Mouse (Mus musculus) thymus, adult 18-20 months (tissue): ENCODE data around the gene Dusp12.

Experiments used
- DNase-seq, 2 experiments: peaks; one replicate each; pipeline ENCODE4 v3.0.0; 2022; ENCODE audit warnings: mixed read lengths in 2 of 2

The Dusp12 gene

DNA sequence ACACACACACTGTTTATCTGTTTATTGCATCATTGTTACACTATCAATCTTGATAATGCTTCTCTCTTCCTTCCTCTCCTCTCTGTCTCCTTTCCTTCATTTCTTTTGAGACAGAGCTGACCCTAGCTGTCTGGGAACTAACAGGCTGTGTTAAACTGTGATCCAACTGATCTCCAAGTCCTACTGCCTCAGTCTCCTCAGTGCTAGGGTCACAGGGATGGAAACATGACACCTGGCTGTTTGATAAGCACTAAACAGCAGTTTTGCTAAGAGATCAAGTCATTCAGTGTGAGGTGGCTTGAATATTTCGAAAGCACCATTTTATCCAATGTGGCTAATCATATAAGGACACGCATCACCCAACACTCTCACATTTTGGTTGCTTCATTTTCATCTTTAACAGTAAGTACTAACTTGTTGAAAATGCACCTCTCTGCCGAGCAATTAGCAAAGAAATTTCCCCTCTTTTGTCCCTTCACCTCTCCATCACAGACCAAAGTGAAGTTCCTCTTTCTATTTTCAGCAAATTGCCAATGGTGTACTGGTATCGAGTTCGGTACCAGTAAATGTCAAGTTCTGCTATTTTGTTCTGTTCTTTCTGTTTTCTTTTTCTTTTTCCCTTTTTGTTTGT, 11.4 kb upstream of the Dusp12 start:
- DNase-seq: no peak

DNA sequence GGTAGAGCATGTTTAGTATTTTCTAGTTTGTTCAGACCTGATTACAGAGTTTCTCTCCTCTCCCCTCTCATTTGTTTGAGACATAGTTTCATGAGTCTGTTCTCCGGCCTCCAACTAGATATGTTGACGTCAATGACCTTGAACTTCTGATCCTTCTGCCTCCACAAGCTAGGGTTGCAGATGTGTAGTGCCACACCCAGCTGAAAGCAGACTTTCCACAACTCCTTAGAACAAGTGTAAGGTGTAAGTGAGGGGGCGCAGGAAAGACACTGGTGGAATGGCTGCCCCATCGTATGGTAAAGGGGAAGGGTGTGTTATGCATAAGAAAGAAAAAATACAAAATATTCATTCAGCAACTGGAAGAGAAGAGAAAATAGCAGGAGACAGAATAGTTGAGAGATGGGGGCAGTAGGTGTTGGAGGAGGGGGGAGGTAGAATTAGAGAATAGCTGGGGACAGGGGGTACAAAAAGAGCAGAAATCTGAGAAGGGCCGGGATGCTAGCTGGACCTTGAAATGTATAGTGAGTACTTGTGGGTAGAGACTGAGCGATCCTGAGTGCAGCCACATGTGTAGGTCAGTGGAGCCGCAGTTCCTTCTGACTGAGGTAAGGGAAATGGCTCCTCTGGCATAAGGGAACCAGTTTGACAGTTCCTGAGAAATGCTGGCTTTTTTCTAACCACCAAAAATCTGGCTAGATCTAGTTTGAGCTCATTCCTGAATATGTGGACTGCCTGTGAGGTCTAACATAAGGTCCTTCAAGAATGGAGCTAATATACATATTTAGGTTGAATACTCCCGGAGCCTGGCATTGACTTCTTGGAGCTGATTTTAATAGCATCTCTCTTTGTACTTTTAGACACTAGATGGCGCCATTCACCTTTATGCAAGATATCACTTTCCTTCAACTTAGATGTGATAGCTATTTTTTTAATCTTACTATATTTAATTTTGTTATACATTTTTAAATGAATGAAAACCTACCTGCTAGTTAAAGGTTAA, 9.6 kb upstream of the Dusp12 start:
- DNase-seq: no peak

DNA sequence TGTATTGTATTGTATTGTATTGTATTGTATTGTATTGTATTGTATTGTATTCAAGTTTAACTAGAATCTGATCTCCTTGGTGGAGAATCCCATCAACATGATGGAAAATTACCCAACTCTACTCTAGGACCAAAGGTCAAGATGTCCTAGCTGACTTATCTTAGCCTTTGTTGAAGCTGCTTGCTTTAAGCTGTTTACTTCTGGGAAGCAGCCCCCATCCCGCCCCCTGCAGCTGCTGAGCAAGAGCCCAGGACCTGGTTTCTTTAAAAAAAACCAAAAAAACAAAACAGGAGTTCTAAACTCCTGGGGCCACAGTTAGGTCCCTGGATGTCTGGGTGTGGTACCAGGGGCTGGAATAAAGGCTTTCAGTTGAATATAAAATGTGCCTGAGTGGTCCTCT, 6.9 kb upstream of the Dusp12 start:
- DNase-seq: no peak

DNA sequence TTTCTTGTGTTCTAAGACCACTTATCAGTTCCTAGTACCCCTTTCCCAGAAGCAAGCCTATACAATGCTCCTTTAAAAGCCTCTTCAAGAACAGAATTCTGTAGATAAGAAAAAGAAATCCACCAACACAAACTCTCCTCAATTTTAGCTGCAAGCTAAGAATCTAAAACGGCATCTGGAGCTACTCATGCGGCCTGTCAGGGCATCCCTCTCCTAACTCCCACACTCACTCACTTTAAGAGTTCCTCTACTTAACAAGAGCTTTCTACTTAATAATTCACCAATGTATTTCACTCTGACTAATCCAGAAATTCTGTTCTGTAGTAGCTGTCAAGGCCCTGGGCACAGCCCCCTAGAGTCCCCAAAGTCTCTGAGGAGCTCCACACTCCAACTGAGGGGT, 6.3 kb upstream of the Dusp12 start:
- no peak for DNase-seq

DNA sequence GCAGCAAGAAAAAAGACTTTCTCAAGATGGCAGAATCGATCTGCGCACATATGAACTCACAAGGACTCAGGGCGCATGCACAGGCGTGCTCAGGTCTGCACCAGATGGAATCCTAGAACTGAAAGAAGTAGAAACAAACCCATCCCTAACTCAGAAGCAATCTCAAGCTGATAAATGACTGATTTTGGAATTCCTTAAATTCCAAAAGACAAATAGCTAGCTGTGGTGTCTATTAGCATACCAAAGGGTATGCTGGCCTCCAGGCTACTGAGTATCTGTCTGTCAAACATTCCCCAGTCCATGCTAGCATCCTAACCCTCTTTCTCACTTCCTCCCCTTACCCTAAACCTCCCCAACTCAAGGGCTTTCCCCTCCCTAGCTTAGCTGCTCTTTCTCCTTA, 4.0 kb upstream of the Dusp12 start:
- DNase-seq: no peak

DNA sequence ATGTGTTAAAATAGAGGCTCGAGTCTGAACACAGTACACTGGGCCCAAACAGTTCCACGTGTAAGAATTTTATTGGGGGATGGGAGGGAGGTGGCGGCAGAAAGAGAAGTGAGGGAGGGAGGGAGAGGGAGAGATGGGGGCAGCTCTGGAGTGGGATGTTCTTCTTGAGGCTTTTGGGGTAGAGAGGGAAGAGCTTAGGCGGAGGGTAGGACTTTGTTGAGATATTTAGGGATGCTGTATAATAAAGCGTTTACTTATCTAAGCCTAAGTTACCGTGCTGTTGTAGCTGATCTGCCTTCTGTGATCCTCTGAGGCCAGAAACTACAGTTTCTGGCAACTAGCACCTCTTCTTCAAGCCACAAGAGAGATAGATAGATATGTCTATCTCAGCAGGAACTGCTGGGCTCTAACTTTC, 711 bp upstream of the Dusp12 start:
- DNase-seq: no peak

DNA sequence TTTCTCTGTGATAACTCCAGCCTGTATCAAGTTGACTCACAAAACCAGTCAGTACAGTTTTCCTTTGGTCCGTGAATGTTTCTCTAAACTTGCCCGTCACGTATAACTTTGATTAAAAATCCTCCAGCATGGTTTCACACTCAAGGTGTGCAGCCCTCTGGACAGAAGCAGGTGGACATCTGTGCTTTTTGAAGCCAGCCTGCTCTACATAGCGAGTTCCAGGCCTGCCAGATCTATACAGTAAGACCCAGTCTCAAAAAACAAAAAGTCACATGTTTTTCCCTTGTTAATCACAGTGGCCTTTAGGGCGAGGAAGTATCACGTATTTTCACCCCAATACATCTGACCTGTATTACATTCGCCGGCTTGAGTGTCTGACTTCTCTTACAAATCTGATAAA, 950 bp downstream of the Dusp12 start:
- no peak for DNase-seq

DNA sequence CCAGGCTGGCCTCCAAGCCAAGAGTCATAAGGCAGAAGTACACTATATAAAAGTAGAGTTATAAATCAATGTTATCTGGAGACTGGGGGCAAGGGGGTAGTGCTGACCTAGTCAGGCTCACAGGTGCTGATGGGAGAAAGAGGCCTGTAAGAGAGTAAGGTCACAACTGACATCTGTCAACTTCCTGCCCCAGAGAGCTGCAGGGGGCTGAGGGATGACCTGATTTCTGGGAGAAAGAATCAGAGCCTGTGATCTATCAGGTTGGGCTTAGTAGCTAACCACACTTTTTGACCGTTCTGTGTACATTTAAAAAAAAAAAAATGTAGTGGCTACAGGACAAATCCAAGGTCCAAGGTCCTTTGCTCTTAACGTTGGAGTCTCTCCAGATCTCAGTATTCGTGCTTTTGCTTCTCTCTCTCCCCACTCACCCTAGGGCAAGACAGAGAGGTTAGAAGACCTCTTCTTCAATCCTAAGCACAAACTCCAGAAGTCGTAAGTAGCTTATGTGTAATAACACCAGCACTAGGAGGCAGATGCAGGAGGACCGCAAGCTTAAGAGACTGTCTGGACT, 2.3 kb downstream of the Dusp12 start:
- DNase-seq: no peak

DNA sequence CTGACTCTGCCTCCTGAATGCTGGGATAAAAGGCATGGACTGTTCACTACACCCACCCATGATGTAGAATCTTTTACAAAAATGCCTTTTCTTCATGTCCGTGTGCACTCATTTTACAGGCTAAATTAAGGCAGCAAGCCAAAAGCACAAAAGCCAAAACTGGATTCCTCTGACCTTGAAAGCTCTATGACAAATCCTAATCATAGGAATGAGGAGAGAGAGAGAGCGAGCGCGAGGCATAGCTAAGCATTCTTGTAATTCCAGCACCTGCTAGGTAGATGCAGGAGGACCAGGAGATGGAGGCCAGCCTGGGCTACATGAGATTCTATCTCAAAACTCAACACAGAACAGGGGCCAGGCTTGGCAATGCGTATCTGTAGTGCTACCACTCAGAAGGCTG, 8.4 kb downstream of the Dusp12 start:
- no peak for DNase-seq

DNA sequence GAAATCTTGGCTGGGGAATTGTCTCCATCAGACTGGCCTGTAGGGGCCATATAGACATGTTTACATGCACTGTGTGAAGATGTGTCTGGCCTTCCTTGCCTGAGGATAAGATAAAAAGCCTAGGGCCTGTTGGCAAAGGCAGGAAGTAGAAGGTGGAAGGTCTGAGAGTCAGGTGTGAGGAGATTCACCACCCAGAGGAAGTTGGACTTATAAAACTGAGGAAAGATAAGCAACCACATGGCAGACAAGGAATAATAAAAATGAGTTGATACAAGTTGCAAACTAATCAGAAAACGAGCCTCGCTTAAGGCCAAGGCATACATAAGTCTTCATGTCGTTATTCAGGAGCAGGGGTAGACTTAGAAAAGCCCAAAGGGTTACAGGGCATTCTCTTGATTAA, 9.7 kb downstream of the Dusp12 start:
- DNase-seq: no peak

DNA sequence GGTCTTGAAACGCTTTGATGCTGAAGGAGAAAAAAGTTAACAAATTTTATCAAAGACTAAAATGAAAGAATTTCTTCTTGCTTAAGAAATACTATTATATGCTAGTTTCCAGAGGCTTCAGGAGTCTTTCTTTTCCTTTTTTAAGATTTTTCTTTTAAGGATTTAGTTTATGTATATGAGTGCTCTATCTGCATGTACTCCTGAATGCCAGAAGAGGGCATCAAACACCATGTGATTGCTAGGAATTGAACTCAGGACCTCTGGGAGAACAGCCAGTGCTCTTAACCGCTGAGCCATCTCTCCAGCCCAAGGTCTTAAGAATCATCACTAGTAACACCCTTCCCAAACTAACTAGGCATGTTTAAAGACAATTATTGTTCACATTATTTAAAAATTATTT, 13.4 kb downstream of the Dusp12 start:
- DNase-seq: no peak

DNA sequence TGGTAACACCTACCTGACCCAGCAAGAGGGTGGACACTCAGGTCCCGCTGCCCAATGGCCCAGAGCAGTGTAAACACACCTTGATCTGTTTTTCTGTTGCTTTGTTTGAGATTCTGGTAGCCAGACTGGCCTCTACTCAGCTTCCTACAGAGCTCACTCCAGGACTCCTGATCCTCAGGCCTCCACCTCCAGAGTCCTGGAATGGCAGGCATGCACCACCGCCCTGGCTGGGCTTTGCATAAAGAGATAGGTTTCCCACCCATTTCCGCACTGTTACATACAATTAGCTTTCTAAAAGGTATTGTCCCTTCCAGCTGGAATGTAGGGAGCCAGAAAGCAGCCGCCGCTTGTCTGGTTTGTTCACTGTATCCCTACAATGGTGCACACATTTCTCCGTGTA, 13.9 kb downstream of the Dusp12 start:
- DNase-seq: no peak

DNA sequence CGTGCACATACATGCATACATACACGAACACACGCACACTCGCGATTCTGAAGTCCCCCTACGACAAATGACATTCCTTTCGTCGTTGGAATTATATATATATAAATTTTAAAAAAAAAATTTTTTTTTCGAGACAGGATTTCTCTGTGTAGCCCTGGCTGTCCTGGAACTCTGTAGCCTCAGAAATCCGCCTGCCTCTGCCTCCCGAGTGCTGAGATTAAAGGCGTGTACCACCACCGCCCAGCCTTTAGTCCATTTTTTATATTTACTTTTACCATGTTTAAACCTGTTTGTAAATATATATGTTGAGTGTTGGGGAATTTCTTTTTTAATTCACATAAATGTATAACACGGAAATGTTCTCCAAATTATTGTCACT, 16.4 kb downstream of the Dusp12 start:
- no peak for DNase-seq

DNA sequence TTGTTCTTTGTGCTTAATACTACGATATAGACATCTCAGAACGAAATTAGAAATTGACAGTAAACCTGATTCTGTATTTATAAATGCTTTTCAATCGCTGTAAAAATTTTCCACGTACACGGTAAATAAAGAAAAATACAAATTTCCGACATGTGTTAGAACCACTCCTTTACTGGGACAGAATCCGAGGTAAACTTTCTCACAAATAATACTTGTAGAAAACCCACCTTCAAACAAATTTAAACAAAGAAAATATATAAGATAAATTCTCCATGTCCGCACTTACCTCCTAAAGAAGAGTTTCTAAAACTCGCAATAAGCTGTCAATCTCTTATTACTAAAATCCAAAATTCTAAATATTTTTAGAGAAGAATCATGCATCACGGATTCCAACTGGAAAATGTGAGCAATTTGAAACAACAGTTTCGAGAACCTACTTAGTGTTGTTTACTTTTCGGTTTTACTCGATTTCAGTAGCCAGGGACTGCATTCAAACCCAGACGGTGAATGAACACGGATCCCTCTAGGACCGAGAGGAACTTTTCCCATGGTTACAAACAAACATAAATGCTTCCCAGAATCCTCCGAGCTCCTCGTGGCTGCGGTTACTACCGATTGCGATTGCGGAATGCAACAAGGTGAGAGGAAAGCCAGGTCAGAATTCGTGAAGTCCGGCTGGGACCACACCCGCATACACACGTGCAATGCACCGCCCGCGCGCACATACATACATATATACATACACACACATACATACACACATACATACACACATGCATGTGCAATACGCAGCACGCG, 17.0 kb downstream of the Dusp12 start:
- DNase-seq: peak in 1 of 2 experiments; percentile 21

DNA sequence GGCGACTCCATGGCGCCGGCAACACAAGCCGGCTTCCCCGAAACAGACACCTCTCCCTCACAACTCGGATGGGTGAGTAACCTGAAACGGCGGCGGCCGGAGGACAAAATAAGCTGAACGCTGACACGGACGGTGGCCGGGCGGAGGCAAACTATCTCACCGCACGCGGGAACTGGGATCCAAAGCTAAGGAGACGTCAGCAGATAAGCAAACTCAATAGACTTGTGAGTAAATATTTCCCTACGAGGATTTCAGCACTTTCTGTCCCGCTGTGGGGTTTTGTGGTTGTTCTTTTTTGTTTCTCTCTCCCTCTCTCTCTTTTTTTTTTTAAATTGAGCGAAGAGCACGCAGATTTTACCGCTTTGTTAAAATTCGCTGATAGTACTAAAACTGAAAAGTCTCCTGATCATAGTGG, 17.6 kb downstream of the Dusp12 start, which contains the start of gene Atf6:
Gene Atf6, minus strand, starts transcription at position 81 of the 415 bp plus-strand sequence.
- DNase-seq: peak; percentile 68 to 76

DNA sequence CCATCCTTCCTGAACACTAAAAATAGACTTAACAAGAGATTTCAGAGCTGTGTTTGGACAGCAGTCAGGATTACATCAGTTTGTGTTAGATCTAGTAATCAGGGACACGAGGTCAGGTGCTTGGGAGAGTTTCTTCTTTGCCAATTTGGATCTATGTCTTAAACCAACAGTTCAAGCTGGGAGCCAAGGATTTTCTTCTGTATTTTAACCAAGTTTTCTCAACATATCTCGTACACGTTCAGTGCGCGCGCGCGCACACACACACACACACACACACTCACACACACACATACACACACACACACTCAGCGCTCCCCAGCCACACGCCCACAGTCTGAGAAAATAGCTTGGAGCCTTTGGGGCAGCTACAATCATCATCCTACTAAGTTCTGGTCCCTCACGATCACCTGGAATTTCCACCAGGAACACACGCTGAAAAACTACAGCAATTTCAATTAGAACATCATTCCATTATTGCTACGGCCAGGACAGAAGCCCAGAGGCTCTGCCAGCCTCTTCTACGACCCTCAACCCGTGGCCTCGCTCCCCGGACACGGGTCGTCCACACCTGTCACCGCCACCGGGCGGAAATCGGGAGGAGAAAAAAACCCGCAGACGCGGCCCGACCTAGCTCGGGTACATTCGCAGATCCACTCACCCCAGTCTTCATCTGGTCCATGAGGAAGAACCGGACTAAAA, 18.2 kb downstream of the Dusp12 start:
- no peak for DNase-seq

DNA sequence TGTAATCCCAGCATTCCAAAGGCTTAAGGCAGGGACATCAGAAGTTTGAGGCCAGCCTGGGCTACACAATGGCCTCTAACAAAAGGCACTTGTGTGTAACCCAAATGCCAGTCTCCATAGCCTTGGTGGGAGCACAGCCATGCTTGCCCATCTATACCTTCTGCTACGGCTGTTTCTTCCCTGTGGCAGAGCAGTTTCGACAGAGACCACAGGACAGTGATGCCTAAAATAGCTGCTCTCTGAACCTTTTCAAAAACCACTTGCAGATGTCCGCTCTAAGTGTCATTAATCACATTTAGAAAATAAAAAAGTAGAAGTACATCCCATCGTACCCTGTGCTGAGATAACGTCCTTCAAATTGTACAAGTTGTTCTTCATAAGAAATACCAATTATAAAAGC, 19.9 kb downstream of the Dusp12 start:
- DNase-seq: no peak

DNA sequence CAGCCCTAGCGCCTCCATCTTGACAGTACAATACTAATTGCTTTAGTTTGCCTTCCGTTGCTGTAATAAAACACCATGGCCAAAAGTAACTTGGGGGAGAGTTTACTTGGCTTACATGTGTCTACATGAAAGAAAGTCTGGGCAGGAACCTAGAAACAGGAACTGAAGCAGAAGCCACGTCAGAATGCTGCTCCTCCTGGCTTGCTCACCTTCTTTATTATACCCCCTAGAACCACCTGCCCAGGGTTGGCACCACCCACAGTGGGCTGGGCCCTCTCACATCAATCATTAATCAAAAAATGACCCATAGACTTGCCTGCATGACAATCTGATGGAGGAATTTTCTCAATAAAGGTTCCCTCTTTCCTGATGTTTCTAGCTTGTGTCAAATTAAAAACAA, 20.6 kb downstream of the Dusp12 start:
- DNase-seq: no peak

DNA sequence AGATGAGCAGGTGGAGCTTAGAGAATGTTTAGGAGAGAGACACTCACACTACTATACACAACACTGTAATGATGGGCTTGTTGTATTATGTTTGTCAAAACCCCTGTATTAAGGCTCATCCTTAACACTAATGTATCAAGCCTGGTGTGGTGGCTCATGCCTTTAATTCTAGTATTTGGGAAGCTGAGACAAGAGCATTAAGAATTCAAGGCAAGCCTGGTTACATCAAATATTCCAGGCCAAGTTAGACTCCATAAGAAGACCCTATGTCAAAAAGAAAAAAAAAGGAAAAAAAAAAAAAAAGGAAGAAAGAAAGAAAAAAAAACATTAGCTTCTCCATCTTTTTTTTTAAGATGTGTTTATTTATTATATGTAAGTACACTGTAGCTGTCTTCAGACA, 21.1 kb downstream of the Dusp12 start:
- DNase-seq: no peak

DNA sequence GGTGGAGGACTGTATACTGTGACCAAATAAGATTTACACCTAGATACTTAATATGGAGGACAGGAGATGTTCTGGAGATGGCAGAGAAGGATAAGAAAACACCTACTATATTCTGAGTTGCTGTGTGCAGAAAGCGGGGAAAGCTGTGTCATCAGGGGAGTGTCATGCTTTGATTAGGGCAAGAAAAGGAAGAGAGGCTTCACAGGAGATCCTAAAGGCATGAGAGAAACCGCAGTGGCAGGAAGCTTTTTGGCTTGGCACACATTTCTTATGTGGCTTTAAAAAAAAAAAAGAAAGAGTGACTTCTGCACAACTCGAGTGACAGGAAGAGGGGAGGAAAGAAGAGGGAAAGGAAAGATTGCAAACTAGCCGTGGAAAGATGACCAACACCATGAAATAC, 22.3 kb downstream of the Dusp12 start:
- DNase-seq: peak; percentile 11 to 47

DNA sequence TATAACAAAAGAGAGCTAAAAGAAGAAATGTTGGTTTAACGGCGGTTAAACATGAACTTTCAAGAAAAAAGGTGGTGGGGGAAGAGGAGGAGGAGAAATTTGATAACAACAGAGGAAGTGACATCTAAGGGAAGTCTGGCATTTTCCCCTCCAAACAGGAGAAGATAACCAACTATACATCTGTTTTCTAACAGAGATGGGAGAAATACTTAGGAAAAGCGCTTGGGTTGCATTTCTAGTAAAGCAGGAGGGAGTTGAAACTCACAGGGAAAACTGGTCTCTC, 23.0 kb downstream of the Dusp12 start:
- DNase-seq: no peak

DNA sequence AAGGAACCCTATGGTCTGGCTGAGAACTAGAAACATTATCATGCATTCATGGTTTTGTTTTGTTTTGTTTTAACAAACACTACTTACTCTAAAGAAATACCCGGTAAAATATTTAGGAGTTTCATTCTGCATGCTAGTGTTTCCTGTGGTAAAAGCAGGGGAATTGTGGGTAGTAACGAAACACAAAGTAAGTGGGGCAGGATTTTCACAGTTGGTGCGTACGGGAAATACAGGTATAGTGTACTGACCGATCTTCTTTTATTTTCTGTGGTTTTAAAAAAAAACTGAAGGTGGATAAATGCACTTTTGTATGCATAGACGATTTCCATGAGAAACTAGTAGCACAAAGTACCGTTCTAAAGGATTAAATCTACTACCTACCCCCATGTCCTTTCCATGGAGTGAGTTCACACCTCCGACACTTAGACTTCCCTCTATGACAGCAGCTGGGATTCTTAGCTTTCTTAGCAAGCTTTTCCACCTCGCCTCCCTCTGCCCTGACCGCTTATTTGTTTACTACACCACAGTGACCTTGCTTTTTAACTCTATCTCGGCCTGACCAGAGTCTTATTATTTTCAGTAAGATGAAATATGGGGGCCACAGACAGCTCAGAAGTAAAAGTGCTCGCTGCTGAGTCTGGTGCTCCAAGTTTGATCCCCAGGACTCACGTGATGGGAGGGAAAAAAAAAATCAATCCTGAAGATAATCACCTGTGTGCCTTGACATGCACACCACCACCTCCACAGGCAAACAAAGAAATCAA, 23.5 kb downstream of the Dusp12 start:
- DNase-seq: no peak
